Mouse (Mus musculus) NIH3T3 (cell line): ENCODE data around the gene Itpr2.
A peak's percentile ranks its signal among the peaks of the same experiment; 100 is the strongest.

Experiments
- DNase-seq: peaks from one replicate; pipeline ENCODE4 v3.0.0-alpha.2; 2012; ENCODE audit warnings: low read depth

The Itpr2 gene

GRCm38 (mm10) chr6:146258751-146259150 is 243.3 kb downstream of the Itpr2 start:
- no peak for DNase-seq

DNA sequence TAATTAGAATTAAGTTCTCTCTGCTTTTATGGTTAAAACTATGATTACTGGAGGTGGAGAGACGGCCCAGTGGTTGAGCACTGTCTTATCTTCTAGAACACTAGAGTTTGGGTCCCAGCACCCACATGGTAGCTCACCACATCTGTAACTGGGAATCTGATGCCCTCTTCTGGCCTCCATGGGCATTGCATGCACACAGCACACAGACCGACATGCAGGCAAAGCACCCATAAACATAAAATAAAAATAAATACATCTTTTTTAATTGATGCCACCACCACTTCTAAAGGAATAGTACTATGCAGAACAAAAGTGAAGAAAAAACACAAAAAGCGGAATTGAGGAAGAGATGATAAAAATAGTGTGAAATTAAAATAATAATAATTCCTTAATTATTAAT is 243.8 kb downstream of the Itpr2 start:
- peak; percentile 17 for DNase-seq

DNA sequence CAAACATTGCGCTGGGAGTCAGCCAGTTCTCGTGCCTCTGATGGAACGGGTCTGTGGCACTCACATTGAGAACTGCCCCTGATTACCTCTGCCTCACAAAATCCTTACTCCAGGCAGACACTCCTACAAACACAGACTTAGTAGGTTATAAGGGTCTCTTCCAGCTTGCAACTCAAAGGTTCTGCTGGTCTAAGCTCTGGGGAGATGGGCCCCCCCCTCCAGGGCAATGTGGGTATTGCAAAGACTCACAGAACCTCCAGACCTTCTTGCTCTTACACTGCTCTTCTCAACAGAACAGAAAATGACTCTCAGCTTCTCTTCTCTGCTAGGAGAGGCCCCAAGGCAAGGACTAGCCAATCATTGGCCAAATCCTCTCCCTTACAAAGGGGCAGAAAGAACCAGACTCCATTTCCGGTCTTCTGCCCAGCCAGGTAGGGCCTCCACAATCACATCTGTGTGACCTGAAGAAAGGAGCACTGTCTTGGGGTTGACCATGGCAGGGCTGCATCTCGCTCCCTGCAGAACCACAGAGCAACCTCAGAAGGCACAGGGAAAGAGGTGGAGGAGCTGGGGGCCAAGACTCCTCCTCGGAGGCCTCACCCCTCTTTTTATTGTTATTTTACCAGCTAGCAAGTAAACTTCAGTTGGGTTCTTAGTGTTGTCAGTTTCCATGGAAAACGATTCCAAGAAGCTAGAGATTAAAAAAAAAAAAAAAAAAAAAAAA is 244.9 kb downstream of the Itpr2 start:
- DNase-seq: peak; percentile 28

- no peak for DNase-seq
Measured at GRCm38 (mm10) chr6:146256401-146256800, 245.6 kb downstream of the Itpr2 start.

DNA sequence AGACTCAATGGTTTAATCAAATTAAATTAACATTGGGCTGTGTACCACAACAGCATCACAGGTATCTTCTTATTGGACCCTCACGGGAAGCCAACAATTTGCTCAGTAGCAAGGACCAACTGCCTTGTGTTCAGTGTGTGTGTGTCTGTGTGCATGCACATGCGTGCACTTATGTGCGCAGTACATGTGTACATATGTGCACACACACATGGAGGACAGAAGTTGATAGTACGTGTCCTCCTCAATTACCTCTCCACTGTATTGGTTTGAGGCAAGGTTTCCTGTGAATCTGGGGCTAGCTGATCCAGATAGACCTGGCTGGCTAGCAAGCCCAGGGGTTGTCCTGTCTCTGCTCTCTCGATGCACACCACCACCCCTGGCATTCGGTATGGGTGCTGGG is 246.4 kb downstream of the Itpr2 start:
- no peak for DNase-seq

DNA sequence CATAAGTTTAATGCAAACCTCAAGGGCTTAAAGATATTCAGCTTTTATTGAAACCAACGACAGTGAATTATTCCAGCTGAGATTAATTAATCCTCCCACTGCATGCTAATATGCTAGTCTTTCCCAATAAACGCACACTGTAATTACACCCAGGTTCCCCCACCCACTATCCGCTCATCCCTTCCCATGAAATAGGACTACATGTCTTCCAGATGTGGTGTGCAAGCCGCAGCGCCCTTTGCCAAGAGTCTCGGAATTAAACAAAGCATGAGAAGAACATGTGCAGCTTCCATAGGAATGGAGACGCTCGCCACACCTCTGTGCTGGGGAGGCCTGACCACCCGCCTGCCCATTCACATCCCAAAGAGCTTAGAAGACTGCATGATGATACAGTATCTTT is 247.1 kb downstream of the Itpr2 start:
- DNase-seq: no peak

- DNase-seq: no peak
Measured at GRCm38 (mm10) chr6:146254216-146254820, 247.7 kb downstream of the Itpr2 start.

GRCm38 (mm10) chr6:146249096-146249495 is 252.9 kb downstream of the Itpr2 start:
- DNase-seq: no peak

- no peak for DNase-seq
Measured at GRCm38 (mm10) chr6:146248341-146248740, 253.7 kb downstream of the Itpr2 start.

DNA sequence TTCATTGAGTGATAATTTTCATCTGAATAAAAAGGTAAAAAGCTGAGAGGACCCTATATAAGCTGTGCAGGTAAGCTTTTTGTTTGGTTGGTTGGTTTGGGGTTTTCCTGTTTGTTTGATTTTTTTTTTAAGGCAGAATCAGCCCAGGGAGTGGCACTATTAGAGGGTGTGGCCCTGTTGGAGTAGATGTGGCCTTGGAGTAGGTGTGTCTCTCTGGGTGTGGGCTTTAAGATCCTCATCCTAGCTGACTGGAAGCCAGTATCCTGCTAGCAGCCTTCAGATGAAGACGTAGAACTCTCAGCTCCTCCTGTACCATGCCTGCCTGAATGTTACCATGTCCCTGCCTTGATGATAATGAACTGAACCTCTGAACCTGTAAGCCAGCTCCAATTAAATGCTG is 254.1 kb downstream of the Itpr2 start:
- no peak for DNase-seq

- no peak for DNase-seq
Measured at GRCm38 (mm10) chr6:146246368-146246767, 255.7 kb downstream of the Itpr2 start.

DNA sequence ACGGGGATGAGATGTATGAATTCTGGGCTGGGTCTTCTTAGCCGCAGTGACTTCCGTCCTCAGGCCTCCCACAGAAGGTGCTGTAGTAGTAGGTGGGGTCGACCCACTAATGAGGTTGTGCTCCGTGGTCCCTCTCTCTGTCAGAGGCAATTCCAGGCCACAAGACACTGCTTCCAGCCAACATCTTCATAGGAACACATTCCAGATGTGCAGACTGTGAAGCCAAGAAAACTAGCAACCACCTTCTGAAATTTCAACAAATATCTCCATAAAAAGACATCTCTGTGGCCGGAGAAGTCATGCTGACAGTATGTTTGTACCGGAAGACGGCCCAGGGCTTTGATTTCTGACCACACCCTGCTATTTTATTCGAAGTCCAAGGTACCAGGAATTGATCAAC is 256.1 kb downstream of the Itpr2 start:
- DNase-seq: no peak

DNA sequence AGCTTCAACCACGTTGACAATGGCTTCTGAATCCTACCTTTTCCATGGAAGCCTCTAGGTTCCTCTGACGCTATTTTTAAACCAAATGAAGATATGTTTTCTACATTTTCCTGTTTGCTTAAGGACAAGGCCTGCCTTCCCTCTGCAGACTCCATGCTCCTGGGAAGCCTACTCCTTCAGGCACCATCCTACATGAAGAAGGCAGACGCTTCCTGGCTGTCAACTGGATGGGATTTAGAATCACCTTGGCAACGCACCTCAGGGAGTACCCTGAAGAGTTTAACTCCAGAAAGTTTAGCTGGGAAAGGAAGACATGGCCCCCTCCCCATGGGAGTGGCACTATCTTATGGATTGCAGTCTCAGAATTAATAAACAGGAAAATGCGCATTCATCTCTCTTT is 259.0 kb downstream of the Itpr2 start:
- DNase-seq: no peak

GRCm38 (mm10) chr6:146241336-146241735 is 260.7 kb downstream of the Itpr2 start:
- no peak for DNase-seq

DNA sequence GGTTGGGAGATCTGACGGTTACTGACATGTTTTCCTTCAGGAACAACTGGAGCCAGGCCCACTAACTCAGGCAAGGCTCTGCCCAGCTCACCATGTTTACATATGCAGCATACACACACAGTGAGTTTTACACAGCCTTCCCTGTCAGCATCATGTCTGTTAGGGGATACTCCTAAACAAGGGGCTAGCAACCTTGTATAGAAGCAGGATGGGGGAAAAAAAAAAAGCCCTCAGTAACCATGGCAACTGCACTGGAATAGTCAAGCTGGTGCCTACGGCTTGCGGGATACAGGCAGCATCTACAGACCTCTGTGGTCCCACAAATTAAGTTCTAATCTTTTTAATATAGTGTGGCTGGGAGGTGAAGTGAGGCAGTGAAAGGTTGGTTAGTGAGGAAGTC is 266.9 kb downstream of the Itpr2 start:
- DNase-seq: no peak

DNA sequence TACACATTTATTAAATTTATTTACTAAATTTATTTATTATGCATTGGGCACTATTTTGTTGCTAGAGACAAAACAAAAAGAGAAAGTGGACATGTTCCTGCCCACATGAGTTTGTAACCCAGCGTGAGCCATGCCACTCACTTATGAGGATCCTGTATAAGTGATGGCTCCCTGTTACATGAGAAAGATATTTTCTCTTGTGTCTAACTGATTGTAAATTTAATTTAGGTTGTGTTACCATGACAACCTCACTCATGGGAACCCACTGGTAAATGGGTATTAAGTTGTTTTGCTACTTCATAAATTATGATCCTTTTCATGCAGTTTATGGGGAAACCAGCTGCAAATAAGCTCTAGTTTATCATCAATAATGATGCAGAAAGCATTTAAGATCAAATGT is 267.6 kb downstream of the Itpr2 start:
- no peak for DNase-seq

- DNase-seq: no peak
Measured at GRCm38 (mm10) chr6:146230903-146231302, 271.1 kb downstream of the Itpr2 start.

GRCm38 (mm10) chr6:146230373-146230788 is 271.6 kb downstream of the Itpr2 start:
- DNase-seq: no peak

DNA sequence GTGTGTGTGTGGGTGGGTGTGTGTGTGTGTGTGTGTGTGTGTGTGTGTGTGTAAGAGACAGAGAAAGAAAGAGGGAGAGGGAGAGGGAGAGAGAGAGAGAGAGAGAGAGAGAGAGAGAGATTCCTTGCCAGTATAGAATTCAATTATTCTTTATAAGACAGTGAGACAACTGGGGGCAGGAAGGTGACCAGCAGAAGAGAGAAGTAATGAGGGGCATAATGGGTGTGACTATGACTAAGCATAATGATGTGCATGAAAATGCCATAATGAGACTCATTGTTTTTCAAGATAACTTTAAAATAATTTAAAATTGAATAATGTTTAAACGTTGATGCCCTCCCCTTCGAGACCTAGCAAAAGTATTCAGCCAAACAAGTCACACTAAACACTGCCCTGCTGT is 272.1 kb downstream of the Itpr2 start:
- DNase-seq: no peak

- DNase-seq: no peak
Measured at GRCm38 (mm10) chr6:146229519-146229918, 272.5 kb downstream of the Itpr2 start.

DNA sequence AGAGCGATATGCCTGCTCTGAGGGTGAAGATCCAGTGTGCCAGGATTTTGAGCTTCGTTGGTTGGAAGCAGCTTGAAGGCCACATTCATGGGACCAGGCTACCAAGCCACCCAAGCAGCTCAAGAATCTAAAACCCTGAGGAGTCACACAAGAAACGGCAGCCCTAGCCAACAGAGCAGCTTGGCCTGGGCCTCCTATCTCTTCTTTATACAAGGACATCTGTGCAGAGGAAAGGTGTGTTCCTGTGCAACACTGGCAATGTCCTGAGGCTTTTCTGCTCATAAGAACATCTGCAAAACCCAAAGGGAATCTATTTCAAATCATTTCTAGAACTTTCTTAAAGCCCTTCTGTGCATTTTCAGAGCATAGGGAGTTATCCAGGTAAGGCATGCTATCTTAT is 274.0 kb downstream of the Itpr2 start:
- DNase-seq: no peak

- DNase-seq: no peak
Measured at GRCm38 (mm10) chr6:146222403-146223063, 279.5 kb downstream of the Itpr2 start.
